Mouse (Mus musculus) adipocyte (in vitro differentiated cells): ENCODE data around the gene Tsnaxip1.
A peak's percentile ranks its signal among the peaks of the same experiment; 100 is the strongest.

Experiments used
- DNase-seq: peaks from one replicate; pipeline ENCODE4 v3.0.0-alpha.2; 2016; ENCODE audit warnings: low spot score

The Tsnaxip1 gene

GRCm38 (mm10) chr8:105826861-105827848 is at the start of gene Tsnaxip1, which contains the start of gene Ranbp10:
TSS of gene Tsnaxip1 (plus strand) at chr8:105827731.
TSS of gene Ranbp10 (minus strand) at chr8:105827350.
- peak; percentile 100 for DNase-seq

GRCm38 (mm10) chr8:105777833-105778232 is 49.7 kb upstream of the Tsnaxip1 start:
- DNase-seq = no peak

DNA sequence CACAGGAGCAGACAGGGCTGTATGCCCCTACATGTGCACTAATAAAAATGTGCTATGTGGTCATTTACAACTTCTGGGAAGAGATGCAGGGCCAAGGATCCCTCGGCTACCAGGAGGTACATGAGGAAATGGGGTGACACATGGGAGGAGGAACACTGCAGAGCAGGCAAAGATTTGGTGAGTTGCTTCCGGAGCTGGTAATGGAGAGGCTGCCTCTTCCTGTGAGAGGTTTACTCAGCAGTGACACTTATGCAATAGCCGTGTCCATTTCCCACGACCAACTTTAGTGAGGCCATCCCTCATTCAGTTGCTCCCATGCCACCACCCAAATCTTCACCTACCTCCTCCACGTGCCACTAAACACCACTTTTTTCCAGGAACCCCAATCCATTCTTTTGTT is 47.2 kb upstream of the Tsnaxip1 start:
- no peak for DNase-seq

GRCm38 (mm10) chr8:105788241-105788640 is 39.3 kb upstream of the Tsnaxip1 start:
- peak; percentile 51 for DNase-seq

- DNase-seq = no peak
Measured at GRCm38 (mm10) chr8:105788927-105789326, 38.6 kb upstream of the Tsnaxip1 start.

- DNase-seq = no peak
Measured at GRCm38 (mm10) chr8:105789626-105790025, 37.9 kb upstream of the Tsnaxip1 start.

DNA sequence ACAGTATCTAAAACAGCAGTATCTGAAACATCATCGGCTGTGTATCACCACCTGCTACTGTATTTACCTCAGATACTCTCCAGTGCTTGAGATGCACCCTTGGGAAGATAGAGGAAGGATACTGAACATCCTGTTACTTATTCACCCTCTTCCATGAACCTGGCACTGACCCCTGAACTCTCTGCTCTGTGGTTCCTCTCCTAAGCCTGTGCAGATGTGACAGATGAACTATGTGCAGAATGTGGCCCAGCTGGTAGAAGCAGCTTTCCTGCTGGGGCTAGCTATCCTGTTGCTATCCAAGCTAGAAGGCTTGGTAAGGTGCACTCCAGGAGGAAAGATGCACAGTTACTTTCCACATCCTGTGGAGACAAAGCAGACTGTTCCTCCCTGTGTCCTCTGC is 34.2 kb upstream of the Tsnaxip1 start:
- no peak for DNase-seq

DNA sequence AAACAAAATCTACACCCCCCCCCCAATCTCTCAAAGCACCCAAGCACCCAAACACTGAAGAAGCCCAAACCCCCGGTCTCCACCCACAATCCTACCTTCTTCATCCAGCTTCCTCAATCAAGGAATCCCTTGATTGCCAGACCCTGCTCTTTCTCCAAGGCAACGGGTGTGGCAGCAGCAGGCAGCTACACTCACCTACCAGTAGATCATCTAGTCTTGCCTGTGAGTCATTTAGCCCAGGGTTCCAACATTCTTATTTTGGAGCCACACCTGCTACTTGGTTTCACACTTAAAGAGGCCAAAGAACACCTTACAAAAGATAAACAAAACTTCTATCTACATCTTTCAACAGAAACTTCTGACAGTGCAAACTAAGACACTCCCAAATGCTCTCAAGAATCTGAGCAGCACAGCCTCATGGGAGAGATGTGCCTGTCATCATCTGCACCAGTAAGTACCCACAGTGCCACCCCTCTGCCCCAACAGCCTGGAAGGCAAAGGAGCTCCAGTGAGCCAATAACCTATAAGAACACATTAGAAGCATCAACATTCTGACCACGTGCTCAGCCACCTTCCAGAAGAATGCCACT is 33.4 kb upstream of the Tsnaxip1 start:
- no peak for DNase-seq

DNA sequence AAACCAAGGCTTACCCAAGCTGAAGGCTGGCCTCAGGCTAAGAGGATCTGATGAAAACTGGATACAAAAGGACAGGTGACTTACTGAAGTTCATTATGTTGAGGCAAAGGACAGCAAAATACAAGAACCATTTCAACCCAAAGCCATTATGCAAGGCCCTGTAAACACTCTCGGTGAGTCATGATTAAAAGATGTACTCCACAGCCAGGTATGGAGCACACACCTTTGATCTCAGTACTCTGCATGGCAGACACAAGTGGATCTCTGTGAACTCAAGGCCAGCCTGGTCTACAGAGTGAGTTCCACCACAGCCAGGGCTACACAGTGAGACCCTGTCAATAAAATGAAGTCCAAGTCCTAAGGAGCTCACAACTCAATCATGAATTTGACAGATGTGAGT is 31.7 kb upstream of the Tsnaxip1 start:
- no peak for DNase-seq

DNA sequence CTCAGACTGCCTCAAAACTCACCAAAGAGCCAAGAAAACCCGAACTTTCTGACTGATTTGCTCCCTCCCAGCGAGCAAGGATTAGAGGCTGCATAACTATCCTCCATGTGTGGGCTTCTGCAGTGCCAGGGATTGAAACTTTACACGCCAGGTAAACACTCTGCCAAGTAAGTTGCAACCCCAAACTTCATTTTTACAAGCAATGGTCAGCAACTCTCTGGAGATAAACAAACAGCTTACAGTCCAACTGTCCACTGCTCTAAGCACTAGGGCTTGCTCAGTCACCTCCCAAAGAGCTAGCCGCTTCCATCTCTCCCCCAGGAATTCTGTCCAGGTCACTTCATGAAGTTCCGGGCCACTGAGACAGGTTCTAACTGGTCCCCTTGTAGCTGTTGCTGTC is 29.1 kb upstream of the Tsnaxip1 start:
- no peak for DNase-seq

GRCm38 (mm10) chr8:105799091-105799812 is 28.3 kb upstream of the Tsnaxip1 start:
- no peak for DNase-seq

DNA sequence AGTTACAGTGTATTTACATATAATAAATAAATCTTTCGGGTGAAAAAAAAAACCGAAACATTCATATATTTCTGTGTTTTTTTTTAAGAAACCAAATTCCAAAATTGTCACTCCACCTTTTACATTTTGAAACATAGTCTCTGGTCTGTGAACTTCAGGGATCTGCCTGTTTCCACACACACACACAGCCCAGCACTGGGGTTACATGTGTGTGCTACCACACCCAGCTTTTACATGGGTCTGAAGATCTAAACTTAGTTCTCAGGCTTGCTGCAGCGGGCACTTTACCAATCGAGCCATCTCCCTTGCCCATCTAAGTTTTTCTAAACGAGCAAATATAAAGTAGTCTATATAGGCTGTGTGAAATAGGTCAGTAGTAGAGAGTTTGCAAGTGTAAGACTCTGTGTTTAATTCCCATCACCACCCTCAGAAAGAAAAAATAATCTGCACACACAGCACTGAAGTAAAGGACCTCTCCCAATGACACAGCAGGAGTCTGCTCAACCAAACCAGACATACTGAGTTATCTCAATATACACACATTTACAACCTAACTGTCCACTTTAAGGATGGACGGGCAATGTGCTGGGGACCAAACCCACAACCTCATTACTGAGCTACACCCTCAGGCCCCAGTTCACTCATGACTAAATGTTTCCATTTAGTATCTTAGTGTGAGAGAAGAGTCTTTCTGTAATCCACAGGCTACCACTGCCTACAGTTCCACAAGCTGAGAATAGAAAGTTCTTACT is 26.2 kb upstream of the Tsnaxip1 start:
- DNase-seq = no peak

GRCm38 (mm10) chr8:105804797-105805196 is 22.7 kb upstream of the Tsnaxip1 start:
- no peak for DNase-seq

GRCm38 (mm10) chr8:105805346-105805745 is 22.2 kb upstream of the Tsnaxip1 start:
- no peak for DNase-seq

DNA sequence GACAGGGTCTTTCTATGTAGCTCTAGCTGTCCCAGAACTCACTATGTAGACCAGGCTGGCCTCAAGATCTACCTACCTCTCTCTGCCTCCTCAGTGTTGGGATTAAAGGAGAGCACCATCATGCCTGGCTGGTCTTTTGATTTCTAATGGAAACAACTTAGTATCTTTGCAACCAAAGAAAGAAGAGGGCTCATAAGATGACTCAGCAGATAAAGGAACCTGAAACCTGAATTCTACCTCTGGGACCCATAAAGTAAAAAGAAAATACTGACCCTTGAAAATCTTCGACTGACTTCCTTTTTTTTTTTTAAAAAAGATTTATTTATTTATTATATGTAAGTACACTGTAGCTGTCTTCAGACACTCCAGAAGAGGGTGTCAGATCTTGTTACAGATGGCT is 21.6 kb upstream of the Tsnaxip1 start:
- no peak for DNase-seq

DNA sequence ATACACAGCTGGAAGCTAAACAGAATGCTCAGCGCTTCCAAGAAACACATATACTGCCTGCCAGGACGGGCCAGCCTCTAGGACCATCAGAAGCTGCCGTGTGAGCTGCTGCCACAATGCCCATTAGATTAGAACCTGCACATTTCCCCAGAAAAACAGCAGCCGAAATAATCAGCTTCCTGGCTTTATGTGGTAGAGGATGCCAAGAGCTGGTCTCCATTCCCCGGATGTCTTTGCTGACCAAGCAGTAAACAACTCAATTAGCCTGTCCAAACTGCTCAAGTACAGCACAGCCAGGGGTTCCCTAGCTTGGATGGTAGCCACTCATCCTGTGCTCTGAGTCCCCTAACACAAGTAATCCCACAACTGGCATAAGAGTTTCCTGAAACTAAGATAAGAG is 19.8 kb upstream of the Tsnaxip1 start:
- no peak for DNase-seq

- no peak for DNase-seq
Measured at GRCm38 (mm10) chr8:105808480-105808879, 19.1 kb upstream of the Tsnaxip1 start.

- no peak for DNase-seq
Measured at GRCm38 (mm10) chr8:105810245-105810786, 17.2 kb upstream of the Tsnaxip1 start.

DNA sequence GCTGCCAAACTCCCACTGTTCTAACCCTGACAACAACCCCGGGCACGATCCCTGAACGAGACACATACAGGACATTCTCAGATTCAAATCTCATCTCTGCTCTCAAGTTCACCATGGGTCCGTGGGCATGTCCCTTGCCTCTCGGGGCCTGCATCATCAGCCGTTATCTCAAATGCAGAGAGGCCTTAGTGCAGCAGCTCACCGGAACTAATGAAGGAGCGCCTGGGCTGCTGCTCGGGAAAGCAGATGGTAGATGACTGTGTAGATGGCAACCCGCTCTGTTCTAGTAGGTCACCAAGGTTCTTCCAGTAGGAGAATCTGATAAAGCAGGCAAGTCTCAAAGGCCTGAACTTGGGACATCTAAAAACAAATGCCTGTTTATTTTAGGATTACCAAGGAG is 16.5 kb upstream of the Tsnaxip1 start:
- no peak for DNase-seq

DNA sequence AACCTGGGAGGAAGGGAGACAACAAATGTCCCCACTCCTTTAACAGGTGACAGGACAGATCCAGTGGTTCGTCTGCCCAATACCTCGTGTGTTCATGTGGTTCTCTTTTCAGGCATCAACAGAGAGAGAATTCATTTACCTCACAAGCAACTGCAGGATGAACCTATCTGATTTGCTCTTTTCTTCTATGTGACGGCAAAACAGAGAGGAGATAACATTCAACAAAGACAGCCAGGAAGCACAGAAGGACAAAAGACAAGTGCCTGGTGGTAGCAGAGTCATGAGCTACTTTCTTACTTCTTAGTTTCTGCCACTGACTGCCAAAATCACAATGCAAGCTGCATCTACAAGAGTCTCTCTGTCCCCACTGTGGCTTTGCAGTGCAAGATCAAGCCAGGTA is 16.0 kb upstream of the Tsnaxip1 start:
- no peak for DNase-seq

GRCm38 (mm10) chr8:105812511-105812910 is 15.0 kb upstream of the Tsnaxip1 start:
- no peak for DNase-seq

- no peak for DNase-seq
Measured at GRCm38 (mm10) chr8:105813241-105813640, 14.3 kb upstream of the Tsnaxip1 start.
